Mouse (Mus musculus) embryo, embryonic 9.5 days (tissue): Measurements from ENCODE around the gene Ttc19.
"Not testable (repeated sequence)": the region's sequence is repeated elsewhere in the genome, so short reads cannot be mapped to it uniquely, and the experiment has no call there.

Experiments used
- DNase-seq: peaks from one replicate; pipeline ENCODE4 v3.0.0-alpha.2; 2017; ENCODE audit errors: extremely low spot score

Ttc19 gene

GRCm38 (mm10) chr11:62284020-62284419, 2.7 kb downstream of the Ttc19 start:
- not testable (repeated sequence) for DNase-seq

GRCm38 (mm10) chr11:62285020-62285419, 3.7 kb downstream of the Ttc19 start:
- no peak for DNase-seq

- no peak for DNase-seq
Observed at GRCm38 (mm10) chr11:62287700-62288099, 6.4 kb downstream of the Ttc19 start.

GRCm38 (mm10) chr11:62294121-62294520, 12.8 kb downstream of the Ttc19 start:
- DNase-seq, result no peak

- DNase-seq, result no peak
Observed at GRCm38 (mm10) chr11:62298883-62299282, 17.6 kb downstream of the Ttc19 start.

GRCm38 (mm10) chr11:62305866-62306265, 24.6 kb downstream of the Ttc19 start:
- DNase-seq, result no peak

- no peak for DNase-seq
Observed at GRCm38 (mm10) chr11:62309296-62309695, 28.0 kb downstream of the Ttc19 start.

GRCm38 (mm10) chr11:62314984-62315383, 33.7 kb downstream of the Ttc19 start:
- DNase-seq, result no peak

- no peak for DNase-seq
Observed at GRCm38 (mm10) chr11:62317746-62318145, 36.5 kb downstream of the Ttc19 start.

- no peak for DNase-seq
Observed at GRCm38 (mm10) chr11:62320097-62320496, 38.8 kb downstream of the Ttc19 start.

- no peak for DNase-seq
Observed at GRCm38 (mm10) chr11:62323659-62324058, 42.4 kb downstream of the Ttc19 start.

GRCm38 (mm10) chr11:62331141-62331540, 49.9 kb downstream of the Ttc19 start:
- DNase-seq, result no peak

GRCm38 (mm10) chr11:62332228-62332627, 51.0 kb downstream of the Ttc19 start:
- no peak for DNase-seq

GRCm38 (mm10) chr11:62343002-62343401, 61.7 kb downstream of the Ttc19 start:
- DNase-seq, result no peak

GRCm38 (mm10) chr11:62351948-62352347, 70.7 kb downstream of the Ttc19 start:
- no peak for DNase-seq

GRCm38 (mm10) chr11:62355216-62355615, 73.9 kb downstream of the Ttc19 start:
- no peak for DNase-seq

- no peak for DNase-seq
Observed at GRCm38 (mm10) chr11:62366879-62367278, 85.6 kb downstream of the Ttc19 start.

GRCm38 (mm10) chr11:62369924-62370323, 88.7 kb downstream of the Ttc19 start:
- DNase-seq, result no peak

GRCm38 (mm10) chr11:62371776-62372175, 90.5 kb downstream of the Ttc19 start:
- no peak for DNase-seq

GRCm38 (mm10) chr11:62377202-62377851, 96.1 kb downstream of the Ttc19 start:
- not testable (repeated sequence) for DNase-seq
